Mouse (Mus musculus): ENCODE data around the gene Rnf113a2.

Rnf113a2 gene
- long read RNA-seq, experiment 1, transcript Rnf113a2-201 (1 exons, 1,383 nt), result major isoform, 25 of 25 reads
- long read RNA-seq, experiment 1, partial matches to known transcripts, result 0 of 25 reads
- long read RNA-seq, experiment 1, other reads (novel, unspliced or antisense), result 0 of 25 reads
- long read RNA-seq, experiment 2, transcript Rnf113a2-201 (1 exons, 1,383 nt), result major isoform, 35 of 35 reads
- long read RNA-seq, experiment 2, partial matches to known transcripts, result 0 of 35 reads
- long read RNA-seq, experiment 2, other reads (novel, unspliced or antisense), result 0 of 35 reads

GRCm38 (mm10) chr12:84416834-84417604 lies at the start of gene Rnf113a2:
Gene Rnf113a2 (plus strand): TSS chr12:84417196.
- intact Hi-C loops (cut with DNase I), result no loop called here

- intact Hi-C loops (cut with DNase I), result no loop called here
Observed at GRCm38 (mm10) chr12:84371647-84372046, 45.3 kb upstream of the Rnf113a2 start.

- intact Hi-C loops (cut with DNase I), result no loop called here
Observed at GRCm38 (mm10) chr12:84373831-84374481, 43.0 kb upstream of the Rnf113a2 start.

- intact Hi-C loops (cut with DNase I), result no loop called here
Observed at GRCm38 (mm10) chr12:84382369-84382768, 34.6 kb upstream of the Rnf113a2 start.

- intact Hi-C loops (cut with DNase I), result no loop called here
Observed at GRCm38 (mm10) chr12:84384644-84385081, 32.3 kb upstream of the Rnf113a2 start.

GRCm38 (mm10) chr12:84385408-84385807 lies 31.6 kb upstream of the Rnf113a2 start:
- intact Hi-C loops (cut with DNase I), result no loop called here

GRCm38 (mm10) chr12:84388097-84388496 lies 28.9 kb upstream of the Rnf113a2 start:
- intact Hi-C loops (cut with DNase I), result no loop called here

- intact Hi-C loops (cut with DNase I), result no loop called here
Observed at GRCm38 (mm10) chr12:84388774-84389400, 28.1 kb upstream of the Rnf113a2 start.

GRCm38 (mm10) chr12:84390336-84390735 lies 26.7 kb upstream of the Rnf113a2 start:
- intact Hi-C loops (cut with DNase I), result no loop called here

- intact Hi-C loops (cut with DNase I), result no loop called here
Observed at GRCm38 (mm10) chr12:84392681-84393080, 24.3 kb upstream of the Rnf113a2 start.

GRCm38 (mm10) chr12:84393847-84394246 lies 23.1 kb upstream of the Rnf113a2 start:
- intact Hi-C loops (cut with DNase I), result no loop called here

GRCm38 (mm10) chr12:84396947-84397679 lies 19.9 kb upstream of the Rnf113a2 start:
- intact Hi-C loops (cut with DNase I), result no loop called here

- intact Hi-C loops (cut with DNase I), result no loop called here
Observed at GRCm38 (mm10) chr12:84397685-84398084, 19.3 kb upstream of the Rnf113a2 start.

- intact Hi-C loops (cut with DNase I), result no loop called here
Observed at GRCm38 (mm10) chr12:84398629-84399028, 18.4 kb upstream of the Rnf113a2 start.

GRCm38 (mm10) chr12:84399135-84399534 lies 17.9 kb upstream of the Rnf113a2 start:
- intact Hi-C loops (cut with DNase I), result no loop called here

- intact Hi-C loops (cut with DNase I), result no loop called here
Observed at GRCm38 (mm10) chr12:84399663-84400062, 17.3 kb upstream of the Rnf113a2 start.

GRCm38 (mm10) chr12:84400068-84400467 lies 16.9 kb upstream of the Rnf113a2 start:
- intact Hi-C loops (cut with DNase I), result no loop called here

GRCm38 (mm10) chr12:84400653-84401052 lies 16.3 kb upstream of the Rnf113a2 start:
- intact Hi-C loops (cut with DNase I), result no loop called here

GRCm38 (mm10) chr12:84402923-84403322 lies 14.1 kb upstream of the Rnf113a2 start:
- intact Hi-C loops (cut with DNase I), result no loop called here

- intact Hi-C loops (cut with DNase I), result no loop called here
Observed at GRCm38 (mm10) chr12:84404541-84404940, 12.5 kb upstream of the Rnf113a2 start.

GRCm38 (mm10) chr12:84407259-84407658 lies 9.7 kb upstream of the Rnf113a2 start:
- intact Hi-C loops (cut with DNase I), result no loop called here

Measured in adrenal gland (tissue).